Mouse (Mus musculus) hindbrain, embryonic 14.5 days (tissue): ENCODE measurements around the gene Gm5868. TPM values are rescaled to one million over a fixed set of nuclear protein-coding genes. Genes with fewer than 3 reads are reported as not detected.
"Not testable (repeated sequence)": the region's sequence is repeated elsewhere in the genome, so short reads cannot be mapped to it uniquely, and the experiment has no call there.

ENCODE experiments used
- ATAC-seq: fragments of 200-750 bp; cut with Nextera tagmentation; 2 replicates; pipeline ENCODE4 v1.8.0; 2017; ENCODE audit warnings: moderate number of reproducible peaks, mild to moderate bottlenecking, moderate TSS enrichment, moderate library complexity; ENCODE audit not compliant: low FRiP score
- DNase-seq: peaks from one replicate; pipeline ENCODE4 v3.0.0-alpha.2; 2015; ENCODE audit warnings: low spot score
- H3K27ac ChIP-seq: fragments of 300-500 bp; sonication (generic); 2 replicates; pipeline ENCODE4 v1.5.1; 2014; ENCODE audit warnings: mild to moderate bottlenecking, moderate library complexity
- H3K27me3 ChIP-seq: fragments of 300-500 bp; sonication (generic); 2 replicates; pipeline ENCODE4 v1.6.1; 2014; ENCODE audit warnings: mild to moderate bottlenecking, low read length, mixed read lengths; ENCODE audit not compliant: control insufficient read depth, insufficient read depth
- H3K36me3 ChIP-seq: fragments of 300-500 bp; sonication (generic); replicated peaks from 2 replicates; pipeline ENCODE4 v1.6.1; 2014; ENCODE audit not compliant: control insufficient read depth, insufficient read depth
- H3K4me1 ChIP-seq: fragments of 300-500 bp; sonication (generic); replicated peaks from 2 replicates; pipeline ENCODE4 v1.6.1; 2014; ENCODE audit warnings: antibody characterized with exemption, low read length, mixed read lengths; ENCODE audit not compliant: control insufficient read depth, insufficient read depth
- H3K4me2 ChIP-seq: fragments of 300-500 bp; sonication (generic); replicated peaks from 2 replicates; pipeline ENCODE4 v1.6.1; 2014; ENCODE audit warnings: mild to moderate bottlenecking, moderate library complexity
- H3K4me3 ChIP-seq: fragments of 300-500 bp; sonication (generic); replicated peaks from 2 replicates; pipeline ENCODE4 v1.5.1; 2014; ENCODE audit warnings: mild to moderate bottlenecking, low read length
- H3K9ac ChIP-seq: fragments of 300-500 bp; sonication (generic); 2 replicates; pipeline ENCODE4 v1.6.1; 2014
- H3K9me3 ChIP-seq: fragments of 300-500 bp; sonication (generic); 2 replicates; pipeline ENCODE4 v1.6.1; 2016; ENCODE audit warnings: low read length; ENCODE audit not compliant: control insufficient read depth
- WGBS: fragments of 180-500 bp; shearing (Covaris S2); extraction: QIAGEN DNeasy Blood & Tissue Kit; methylation state at CpG from one replicate; pipeline ENCODE4 v1.1.7; 2014; 5-methylcytosine and 5-hydroxymethylcytosine counted together
- polyA plus RNA-seq: library from polyadenylated mRNA; unstranded; fragments of >200 nt; fragmentation: Nextera tagmentation; extraction: Ambion mirVana; gene quantifications from 2 replicates; pipeline ENCODE4 v1.2.1, GENCODE M21; 2014

The Gm5868 gene
- 8.1 and 9.3 TPM in 2 replicates for polyA plus RNA-seq

DNA sequence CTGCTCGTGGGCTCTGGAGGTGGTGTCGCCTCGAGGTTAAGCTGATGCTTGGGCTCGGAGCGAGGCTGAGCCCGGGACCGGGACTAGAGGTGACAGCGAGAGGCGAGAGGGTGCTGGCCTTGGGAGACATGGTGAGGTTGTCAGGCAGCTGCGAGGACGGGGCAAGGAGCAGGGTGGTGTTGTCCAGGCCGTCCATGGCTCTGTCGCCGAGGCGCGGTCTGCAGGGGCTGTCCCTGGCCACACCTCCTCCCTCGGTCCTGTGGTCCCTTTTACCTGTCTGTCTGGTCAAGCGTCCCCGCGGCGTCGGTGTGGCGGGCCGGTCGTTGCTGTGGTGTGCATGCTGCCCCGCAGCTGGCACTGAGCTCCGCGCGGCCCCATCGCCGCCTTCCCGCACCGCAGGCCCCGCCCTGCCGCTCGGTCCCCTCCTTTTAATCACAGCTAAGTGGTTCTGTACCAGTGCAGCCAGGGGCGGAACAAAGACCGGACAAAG is at the start of gene Gm5868:
Gene Gm5868, minus strand, starts transcription at position 360 of the 490 bp plus-strand sequence.
- H3K4me3 ChIP-seq, result peak within 1 kb of the TSS; percentile 36
- H3K4me1 ChIP-seq, result no peaks in the 10 kb centered on the region
- no peaks in the 10 kb centered on the region for H3K36me3 ChIP-seq
- H3K9ac ChIP-seq, result peak within 1 kb of the TSS; percentile 31; the same call in 1 of the 2 replicates
- H3K4me2 ChIP-seq, result peak within 1 kb of the TSS; percentile 56
- DNase-seq (no peak), ATAC-seq (peak; percentile 87)
- no peaks in the 10 kb centered on the region for H3K9me3 ChIP-seq
- WGBS, result 2% methylated on average over 38 of the region's 38 CpGs
- H3K27me3 ChIP-seq, result 0 out of 2 replicates have a peak, but pooled peaks cover 5% of the 10 kb centered on the region
- no peak within 1 kb of the TSS for H3K27ac ChIP-seq

DNA sequence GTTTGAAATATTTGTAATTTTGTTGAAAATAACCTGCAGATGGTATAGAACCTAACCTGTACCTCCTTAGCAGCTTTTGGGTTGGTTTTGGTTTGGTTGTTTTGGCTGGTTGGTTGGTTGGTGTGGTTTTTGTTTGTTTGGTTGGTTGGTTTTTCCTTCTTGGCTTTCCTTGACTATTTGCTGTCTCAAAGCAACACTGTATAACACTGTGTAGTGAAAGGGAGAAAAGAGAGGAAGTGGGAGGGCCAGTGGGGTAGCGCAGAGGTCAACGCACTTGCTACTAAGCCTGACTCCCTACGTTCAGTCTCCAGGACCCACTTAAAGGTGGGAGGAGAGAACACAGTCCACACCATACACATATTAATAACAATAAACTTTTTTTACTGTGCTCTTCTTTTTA is 49.2 kb upstream of the Gm5868 start:
- no peak overlapping the region for H3K4me2 ChIP-seq
- 88% methylated on average over 3 of the region's 3 CpGs for WGBS
- no peaks in the 10 kb centered on the region for H3K4me1 ChIP-seq
- no peak for ATAC-seq
- no peak overlapping the region for H3K27ac ChIP-seq
- H3K4me3 ChIP-seq, result no peak overlapping the region
- H3K9ac ChIP-seq, result no peak overlapping the region
- H3K9me3 ChIP-seq, result no peaks in the 10 kb centered on the region
- H3K36me3 ChIP-seq, result no peaks in the 10 kb centered on the region
- H3K27me3 ChIP-seq, result no peaks in the 10 kb centered on the region
- DNase-seq, result no peak

DNA sequence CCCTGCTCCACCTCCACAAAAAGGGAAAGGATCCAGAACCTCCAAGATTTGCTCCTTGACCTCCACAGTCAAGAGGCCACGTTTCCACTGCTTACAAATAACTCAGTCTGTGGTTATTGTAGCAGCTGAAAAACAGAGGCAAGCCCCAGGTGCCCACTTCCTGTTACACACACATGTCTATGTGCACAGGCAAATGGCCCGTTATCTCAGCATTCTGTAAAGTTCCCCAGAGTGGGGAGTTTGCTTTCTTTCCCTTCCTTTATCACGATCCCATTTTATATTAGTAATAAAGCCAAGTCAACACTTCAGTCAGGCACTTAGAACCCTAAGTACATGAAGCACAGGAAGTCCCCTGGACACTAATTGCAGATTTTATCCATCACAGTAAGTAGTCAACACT is 48.8 kb upstream of the Gm5868 start:
- H3K36me3 ChIP-seq, result no peaks in the 10 kb centered on the region
- H3K4me3 ChIP-seq, result no peak overlapping the region
- ATAC-seq (no peak), DNase-seq (no peak)
- 64% methylated on average over 3 of the region's 3 CpGs for WGBS
- no peak overlapping the region for H3K4me2 ChIP-seq
- no peak overlapping the region for H3K27ac ChIP-seq
- H3K27me3 ChIP-seq, result no peaks in the 10 kb centered on the region
- H3K9ac ChIP-seq, result no peak overlapping the region
- H3K4me1 ChIP-seq, result no peaks in the 10 kb centered on the region
- no peaks in the 10 kb centered on the region for H3K9me3 ChIP-seq

DNA sequence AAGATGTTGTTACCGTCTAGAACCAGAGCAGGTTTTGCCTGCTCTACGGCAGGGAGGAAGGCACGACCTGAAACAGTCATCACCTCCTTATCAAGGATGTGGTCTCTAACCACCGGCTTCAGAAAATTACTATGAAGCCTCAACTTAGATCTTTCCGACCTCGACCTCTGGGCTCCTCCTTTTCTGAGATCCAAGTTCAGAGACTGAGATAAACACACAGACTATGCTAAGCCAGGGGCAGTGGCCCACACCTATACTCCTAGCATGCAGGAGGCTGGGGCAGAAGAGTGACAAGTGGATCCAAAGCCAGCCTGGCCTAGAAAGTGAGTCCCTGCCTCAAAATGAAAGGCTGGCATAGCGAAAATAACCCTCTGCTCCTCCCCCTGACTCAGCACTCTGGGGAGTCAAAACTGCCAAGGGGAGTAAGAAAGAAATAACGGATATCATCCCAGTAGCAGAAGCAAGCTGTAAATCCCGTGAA is 47.5 kb upstream of the Gm5868 start:
- Histone ChIP-seq H3K9ac (no peak overlapping the region), H3K4me1 (no peaks in the 10 kb centered on the region), H3K4me3 (no peak overlapping the region), H3K36me3 (no peaks in the 10 kb centered on the region), H3K4me2 (no peak overlapping the region), H3K27me3 (no peaks in the 10 kb centered on the region), H3K27ac (no peak overlapping the region), H3K9me3 (no peaks in the 10 kb centered on the region)
- DNase-seq (no peak), ATAC-seq (no peak)
- WGBS, result 91% methylated on average over 9 of the region's 9 CpGs

DNA sequence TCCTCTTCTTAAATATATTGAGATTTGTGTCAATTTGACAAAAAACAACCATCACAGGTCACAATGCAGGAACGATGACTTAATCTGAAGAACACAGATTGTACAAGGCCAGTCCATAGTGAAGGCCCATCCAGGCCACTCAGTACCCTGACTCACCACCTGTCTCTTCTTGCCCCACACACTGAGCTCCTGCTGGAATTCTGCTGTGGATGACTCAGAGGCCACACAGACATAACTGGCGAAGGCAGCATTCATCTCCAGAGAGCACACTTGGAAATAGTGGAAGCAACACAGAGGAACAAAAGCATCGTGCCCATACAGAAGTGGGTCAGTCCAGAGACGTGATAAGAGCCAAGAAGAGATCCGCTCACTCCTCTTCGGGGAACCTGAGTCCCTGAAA is 42.7 kb upstream of the Gm5868 start:
- no peaks in the 10 kb centered on the region for H3K27me3 ChIP-seq
- 92% methylated on average over 6 of the region's 6 CpGs for WGBS
- ATAC-seq (no peak), DNase-seq (no peak)
- no peaks in the 10 kb centered on the region for H3K36me3 ChIP-seq
- H3K4me2 ChIP-seq, result no peak overlapping the region
- no peaks in the 10 kb centered on the region for H3K9me3 ChIP-seq
- H3K9ac ChIP-seq, result no peak overlapping the region
- no peak overlapping the region for H3K27ac ChIP-seq
- no peaks in the 10 kb centered on the region for H3K4me1 ChIP-seq
- H3K4me3 ChIP-seq, result no peak overlapping the region

DNA sequence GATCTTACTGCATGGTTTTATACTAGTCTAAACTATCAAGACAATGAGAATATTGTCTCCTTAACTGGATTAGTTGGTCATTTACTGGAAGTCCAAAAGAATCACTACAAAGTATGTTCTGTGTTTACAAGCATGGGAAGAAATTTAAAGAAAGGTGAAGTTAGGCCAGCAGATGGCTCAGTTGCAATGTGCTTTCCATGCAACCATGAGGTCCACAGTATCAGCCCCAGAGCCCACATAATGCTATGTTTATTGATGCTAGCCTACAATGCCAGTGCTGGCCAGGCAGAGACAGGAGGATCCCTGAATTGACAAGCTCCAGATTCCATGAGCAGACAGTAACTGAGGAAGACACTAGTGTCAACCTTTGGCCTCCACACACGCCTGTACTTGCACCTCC is 33.7 kb upstream of the Gm5868 start:
- ATAC-seq, result no peak
- H3K4me3 ChIP-seq, result no peak overlapping the region
- no peaks in the 10 kb centered on the region for H3K9me3 ChIP-seq
- H3K27me3 ChIP-seq, result no peaks in the 10 kb centered on the region
- 92% methylated on average over 1 of the region's 1 CpGs for WGBS
- no peak overlapping the region for H3K9ac ChIP-seq
- H3K36me3 ChIP-seq, result no peaks in the 10 kb centered on the region
- H3K4me1 ChIP-seq, result no peaks in the 10 kb centered on the region
- H3K27ac ChIP-seq, result no peak overlapping the region
- DNase-seq, result no peak
- H3K4me2 ChIP-seq, result no peak overlapping the region

DNA sequence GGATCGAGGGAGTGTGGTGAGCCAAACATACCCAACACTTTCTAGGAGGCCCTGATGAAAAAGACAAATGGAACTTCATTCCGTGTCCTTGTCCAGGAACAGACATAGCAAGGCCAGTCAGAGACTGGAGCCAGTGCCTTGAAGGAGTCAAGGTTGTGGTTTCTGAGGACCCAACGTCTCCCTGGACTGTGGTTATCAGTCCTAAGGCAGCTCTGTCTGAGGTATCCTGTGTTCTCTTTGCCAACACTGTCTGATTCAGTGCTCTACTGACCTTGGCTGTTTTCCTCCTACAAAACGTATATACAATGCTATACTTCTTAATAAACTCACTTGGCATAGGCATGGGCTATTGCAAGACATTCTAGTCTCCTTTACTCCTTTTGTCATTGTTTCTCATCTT is 30.1 kb upstream of the Gm5868 start:
- no peaks in the 10 kb centered on the region for H3K36me3 ChIP-seq
- DNase-seq (no peak), ATAC-seq (no peak)
- WGBS, result 90% methylated on average over 4 of the region's 4 CpGs
- H3K4me2 ChIP-seq, result no peak overlapping the region
- H3K27ac ChIP-seq, result no peak overlapping the region
- no peaks in the 10 kb centered on the region for H3K4me1 ChIP-seq
- H3K9ac ChIP-seq, result no peak overlapping the region
- H3K27me3 ChIP-seq, result no peaks in the 10 kb centered on the region
- H3K4me3 ChIP-seq, result no peak overlapping the region
- no peaks in the 10 kb centered on the region for H3K9me3 ChIP-seq

DNA sequence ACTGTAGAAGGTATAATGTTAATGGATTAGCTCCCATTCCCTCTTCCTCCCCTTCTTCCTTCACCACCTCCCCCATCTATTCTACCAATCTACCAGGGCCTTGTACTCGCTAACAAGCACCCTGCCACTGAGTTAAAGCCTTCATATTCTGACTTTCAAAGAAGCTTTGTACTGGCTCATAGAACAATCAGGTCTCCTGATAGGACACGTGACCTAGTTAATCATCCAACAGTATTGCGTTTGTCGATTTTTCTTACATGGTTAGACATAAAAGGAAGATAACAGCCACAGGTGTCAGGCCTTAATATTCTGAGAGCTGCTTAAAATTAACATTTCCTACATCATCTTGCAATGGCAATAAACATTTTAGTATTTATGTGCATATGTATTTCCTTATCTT is 15.8 kb upstream of the Gm5868 start:
- ATAC-seq, result no peak
- Histone ChIP-seq H3K27me3 (no peaks in the 10 kb centered on the region), H3K4me2 (no peak overlapping the region), H3K9ac (no peak overlapping the region), H3K9me3 (no peaks in the 10 kb centered on the region), H3K4me3 (no peak overlapping the region), H3K4me1 (no peaks in the 10 kb centered on the region), H3K27ac (no peak overlapping the region), H3K36me3 (no peaks in the 10 kb centered on the region)
- no peak for DNase-seq
- WGBS, result 91% methylated on average over 4 of the region's 4 CpGs

DNA sequence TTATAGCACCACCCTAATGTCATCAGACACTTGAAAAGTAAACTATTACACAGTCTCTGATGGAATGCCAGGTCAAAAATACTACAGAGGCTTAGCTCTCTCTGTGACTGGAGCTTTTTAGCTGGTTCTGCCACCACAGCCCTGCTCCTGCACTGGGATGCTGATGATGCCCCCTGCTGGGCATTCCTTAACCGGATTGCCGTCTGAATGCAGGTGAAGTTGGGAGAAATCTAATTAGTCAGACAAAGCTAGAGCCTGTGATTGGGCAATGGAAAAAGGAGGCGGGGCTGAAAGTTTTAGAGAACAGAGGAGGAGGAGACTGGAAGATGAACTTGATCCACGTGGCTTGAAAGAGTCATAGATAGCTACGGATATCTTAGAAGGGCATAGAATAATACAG is 13.7 kb upstream of the Gm5868 start:
- no peak for ATAC-seq
- H3K9ac ChIP-seq, result no peak overlapping the region
- peak; percentile 28 for DNase-seq
- no peak overlapping the region for H3K4me3 ChIP-seq
- no peak overlapping the region for H3K4me2 ChIP-seq
- no peak overlapping the region for H3K27ac ChIP-seq
- H3K36me3 ChIP-seq, result no peaks in the 10 kb centered on the region
- 11% methylated on average over 5 of the region's 5 CpGs for WGBS
- H3K4me1 ChIP-seq, result no peaks in the 10 kb centered on the region
- no peaks in the 10 kb centered on the region for H3K27me3 ChIP-seq
- no peaks in the 10 kb centered on the region for H3K9me3 ChIP-seq

DNA sequence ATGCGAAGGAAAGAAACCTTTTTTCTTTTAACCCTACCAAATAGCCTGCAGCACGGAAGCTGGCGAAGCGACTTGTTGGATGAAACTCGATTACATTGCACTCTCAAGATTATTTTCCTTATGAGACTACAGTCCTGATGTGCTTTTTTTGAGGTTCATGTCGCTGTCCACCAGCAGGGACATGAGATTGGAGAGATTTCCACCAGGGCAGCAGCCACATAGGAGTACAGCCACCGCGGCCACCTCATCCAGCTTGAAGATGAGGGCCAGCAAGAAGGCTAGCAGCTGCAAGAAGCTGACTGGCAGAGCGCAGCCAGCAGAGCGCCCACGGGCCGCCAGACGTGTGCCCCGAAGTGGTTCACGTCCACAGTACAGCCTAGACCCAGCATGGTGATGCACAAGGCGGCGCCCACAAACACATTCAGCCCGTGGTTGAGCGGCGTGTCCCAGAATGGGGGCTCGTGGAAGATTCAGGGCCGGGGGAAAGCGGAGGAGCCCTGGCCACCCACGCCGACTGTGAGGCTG is 622 bp downstream of the Gm5868 start:
- Histone ChIP-seq H3K4me2 (peak overlapping the region; percentile 56), H3K4me3 (peak overlapping the region; percentile 36), H3K9ac (peak overlapping the region; percentile 31; the same call in 1 of the 2 replicates)
- H3K4me1 ChIP-seq, H3K36me3 ChIP-seq, DNase-seq, H3K9me3 ChIP-seq, H3K27ac ChIP-seq, H3K27me3 ChIP-seq: not testable (repeated sequence)
- peak; percentile 36; the same call in 1 of the 2 replicates for ATAC-seq
- WGBS, result 46% methylated on average over 25 of the region's 25 CpGs
